Mouse (Mus musculus): ENCODE results near the gene Pak2. TPM values are rescaled to one million over a fixed set of nuclear protein-coding genes. Genes with fewer than 3 reads are reported as not detected.
"Not testable (repeated sequence)": the region's sequence is repeated elsewhere in the genome, so short reads cannot be mapped to it uniquely, and the experiment has no call there.

The Pak2 gene
- polyA plus RNA-seq, 1 experiment from 2014 or later = 41.0 TPM

GRCm38 (mm10) chr16:32108578-32108977 is 29.4 kb upstream of the Pak2 start:
- peaks cover 3% of the 10 kb centered on the region; the same call in 1 of the 2 replicates for H3K9me3 ChIP-seq
- WGBS = 95% methylated on average over 2 of the region's 2 CpGs
- no peak for DNase-seq (ENCODE audit: extremely low spot score, low spot score)
- peaks cover 62% of the 10 kb centered on the region for H3K36me3 ChIP-seq (replicated peaks)
- no peaks in the 10 kb centered on the region for H3K27me3 ChIP-seq (ENCODE audit: poor library complexity, severe bottlenecking)
- no peak overlapping the region for H3K4me3 ChIP-seq
- H3K4me1 ChIP-seq = no peaks in the 10 kb centered on the region
- no peak overlapping the region for H3K27ac ChIP-seq

- no peak overlapping the region for H3K27ac ChIP-seq
- no peaks in the 10 kb centered on the region for H3K27me3 ChIP-seq (ENCODE audit: poor library complexity, severe bottlenecking)
- WGBS = 83% methylated on average over 7 of the region's 7 CpGs
- peaks cover 3% of the 10 kb centered on the region; the same call in 1 of the 2 replicates for H3K9me3 ChIP-seq
- peaks cover 66% of the 10 kb centered on the region for H3K36me3 ChIP-seq (replicated peaks)
- H3K4me1 ChIP-seq = no peaks in the 10 kb centered on the region
- no peak for DNase-seq (ENCODE audit: extremely low spot score, low spot score)
- no peak overlapping the region for H3K4me3 ChIP-seq
Measured at GRCm38 (mm10) chr16:32108170-32108569, 29.0 kb upstream of the Pak2 start.

GRCm38 (mm10) chr16:32107342-32108045 is 28.4 kb upstream of the Pak2 start:
- no peak overlapping the region for H3K27ac ChIP-seq
- no peak overlapping the region for H3K4me3 ChIP-seq
- no peaks in the 10 kb centered on the region for H3K27me3 ChIP-seq (ENCODE audit: poor library complexity, severe bottlenecking)
- H3K36me3 ChIP-seq (replicated peaks) = peaks cover 73% of the 10 kb centered on the region
- H3K4me1 ChIP-seq = no peaks in the 10 kb centered on the region
- DNase-seq (ENCODE audit: extremely low spot score, low spot score) = no peak
- WGBS = 96% methylated on average over 12 of the region's 12 CpGs
- peaks cover 3% of the 10 kb centered on the region; the same call in 1 of the 2 replicates for H3K9me3 ChIP-seq

GRCm38 (mm10) chr16:32105698-32106097 is 26.6 kb upstream of the Pak2 start:
- 90% methylated on average over 1 of the region's 1 CpGs for WGBS
- no peaks in the 10 kb centered on the region for H3K27me3 ChIP-seq (ENCODE audit: poor library complexity, severe bottlenecking)
- peaks cover 78% of the 10 kb centered on the region for H3K36me3 ChIP-seq (replicated peaks)
- no peak overlapping the region for H3K4me3 ChIP-seq
- peaks cover 3% of the 10 kb centered on the region; the same call in 1 of the 2 replicates for H3K9me3 ChIP-seq
- DNase-seq (ENCODE audit: extremely low spot score, low spot score) = no peak
- H3K27ac ChIP-seq = no peak overlapping the region
- no peaks in the 10 kb centered on the region for H3K4me1 ChIP-seq

GRCm38 (mm10) chr16:32102295-32102694 is 23.2 kb upstream of the Pak2 start:
- no peak overlapping the region; the same call in 1 of the 2 replicates for H3K4me3 ChIP-seq
- peaks cover 3% of the 10 kb centered on the region; the same call in 1 of the 2 replicates for H3K9me3 ChIP-seq
- 94% methylated on average over 13 of the region's 13 CpGs for WGBS
- H3K27me3 ChIP-seq (ENCODE audit: poor library complexity, severe bottlenecking) = no peaks in the 10 kb centered on the region
- peaks cover 52% of the 10 kb centered on the region for H3K36me3 ChIP-seq (replicated peaks)
- no peak overlapping the region for H3K27ac ChIP-seq
- H3K4me1 ChIP-seq = peaks cover 21% of the 10 kb centered on the region
- DNase-seq (ENCODE audit: extremely low spot score, low spot score) = no peak

GRCm38 (mm10) chr16:32099638-32100150 is 20.6 kb upstream of the Pak2 start, which contains the start of the genes Pigx and Cep19:
Gene Pigx (minus strand): TSS chr16:32099740.
Gene Cep19 (plus strand): TSS chr16:32099800.
- peak; percentile 93 for DNase-seq (ENCODE audit: extremely low spot score, low spot score)
- H3K9me3 ChIP-seq = no peaks in the 10 kb centered on the region
- under 1% methylated on average over 34 of the region's 34 CpGs for WGBS
- H3K27ac ChIP-seq = peak within 1 kb of the TSS; percentile 95
- H3K4me3 ChIP-seq = peak within 1 kb of the TSS; percentile 90
- H3K4me1 ChIP-seq = peaks cover 21% of the 10 kb centered on the region
- H3K27me3 ChIP-seq (ENCODE audit: poor library complexity, severe bottlenecking) = no peaks in the 10 kb centered on the region
- H3K36me3 ChIP-seq (replicated peaks) = peaks cover 46% of the 10 kb centered on the region

- peaks cover 21% of the 10 kb centered on the region for H3K4me1 ChIP-seq
- H3K4me3 ChIP-seq = peak overlapping the region; percentile 90
- H3K27ac ChIP-seq = peak overlapping the region; percentile 95
- H3K27me3 ChIP-seq (ENCODE audit: poor library complexity, severe bottlenecking) = no peaks in the 10 kb centered on the region
- WGBS = under 1% methylated on average over 39 of the region's 39 CpGs
- peaks cover 46% of the 10 kb centered on the region for H3K36me3 ChIP-seq (replicated peaks)
- H3K9me3 ChIP-seq = no peaks in the 10 kb centered on the region
- no peak for DNase-seq (ENCODE audit: extremely low spot score, low spot score)
Measured at GRCm38 (mm10) chr16:32098897-32099637, 19.9 kb upstream of the Pak2 start.

- not testable (repeated sequence) for DNase-seq (ENCODE audit: extremely low spot score, low spot score); H3K27ac ChIP-seq; H3K27me3 ChIP-seq (ENCODE audit: poor library complexity, severe bottlenecking); H3K9me3 ChIP-seq
- peaks cover 41% of the 10 kb centered on the region for H3K36me3 ChIP-seq (replicated peaks)
- peaks cover 21% of the 10 kb centered on the region for H3K4me1 ChIP-seq
- WGBS = 92% methylated on average over 2 of the region's 2 CpGs
- H3K4me3 ChIP-seq = peak overlapping the region; percentile 90; the same call in 1 of the 2 replicates
Measured at GRCm38 (mm10) chr16:32097757-32098156, 18.6 kb upstream of the Pak2 start.

- peaks cover 93% of the 10 kb centered on the region for H3K36me3 ChIP-seq (replicated peaks)
- 93% methylated on average over 7 of the region's 7 CpGs for WGBS
- no peaks in the 10 kb centered on the region for H3K9me3 ChIP-seq
- DNase-seq (ENCODE audit: extremely low spot score, low spot score) = no peak
- H3K27ac ChIP-seq = no peak overlapping the region
- no peaks in the 10 kb centered on the region for H3K4me1 ChIP-seq
- H3K4me3 ChIP-seq = no peak overlapping the region
- no peaks in the 10 kb centered on the region for H3K27me3 ChIP-seq (ENCODE audit: poor library complexity, severe bottlenecking)
Measured at GRCm38 (mm10) chr16:32091466-32091865, 12.3 kb upstream of the Pak2 start.

GRCm38 (mm10) chr16:32087629-32088443 is 8.7 kb upstream of the Pak2 start:
- Histone ChIP-seq H3K36me3 (replicated peaks) (peaks cover 100% of the 10 kb centered on the region), H3K27ac (no peak overlapping the region), H3K4me3 (no peak overlapping the region), H3K27me3 (ENCODE audit: poor library complexity, severe bottlenecking) (no peaks in the 10 kb centered on the region), H3K4me1 (no peaks in the 10 kb centered on the region), H3K9me3 (no peaks in the 10 kb centered on the region)
- DNase-seq (ENCODE audit: extremely low spot score, low spot score) = no peak
- WGBS = 87% methylated on average over 17 of the region's 17 CpGs

GRCm38 (mm10) chr16:32078408-32078990 is 643 bp downstream of the Pak2 start:
- Histone ChIP-seq H3K36me3 (replicated peaks) (peaks cover 28% of the 10 kb centered on the region), H3K27me3 (ENCODE audit: poor library complexity, severe bottlenecking) (no peaks in the 10 kb centered on the region), H3K9me3 (no peaks in the 10 kb centered on the region), H3K4me1 (peaks cover 23% of the 10 kb centered on the region), H3K4me3 (peak overlapping the region; percentile 96), H3K27ac (peak overlapping the region; percentile 99)
- under 1% methylated on average over 30 of the region's 30 CpGs for WGBS
- peak; percentile 75 for DNase-seq (ENCODE audit: extremely low spot score, low spot score)
